Mouse (Mus musculus) embryonic facial prominence, embryonic 15.5 days (tissue): ENCODE results near the gene Agrp. TPM values are rescaled to one million over a fixed set of nuclear protein-coding genes. Genes with fewer than 3 reads are reported as not detected.
A peak's percentile ranks its signal among the peaks of the same experiment; 100 is the strongest.

Experiments
- ATAC-seq: fragments of 200-750 bp; cut with Nextera tagmentation; 2 replicates; pipeline ENCODE4 v1.8.0; 2017; ENCODE audit warnings: low read depth, moderate TSS enrichment; ENCODE audit not compliant: insufficient number of reproducible peaks, low FRiP score, low TSS enrichment
- H3K27ac ChIP-seq: fragments of 300-500 bp; sonication (generic); replicated peaks from 2 replicates; pipeline ENCODE4 v1.5.1; 2015; ENCODE audit warnings: mild to moderate bottlenecking, inconsistent platforms
- H3K27me3 ChIP-seq: fragments of 300-500 bp; sonication (generic); 2 replicates; pipeline ENCODE4 v1.6.1; 2015; ENCODE audit warnings: inconsistent platforms
- H3K36me3 ChIP-seq: fragments of 300-500 bp; sonication (generic); 2 replicates; pipeline ENCODE4 v1.6.1; 2015; ENCODE audit warnings: mild to moderate bottlenecking, inconsistent platforms
- H3K4me1 ChIP-seq: fragments of 300-500 bp; sonication (generic); 2 replicates; pipeline ENCODE4 v1.6.1; 2015; ENCODE audit warnings: inconsistent platforms
- H3K4me2 ChIP-seq: fragments of 300-500 bp; sonication (generic); replicated peaks from 2 replicates; pipeline ENCODE4 v1.6.1; 2015; ENCODE audit warnings: mild to moderate bottlenecking, inconsistent platforms
- H3K4me3 ChIP-seq: fragments of 300-500 bp; sonication (generic); replicated peaks from 2 replicates; pipeline ENCODE4 v1.5.1; 2015; ENCODE audit warnings: mild to moderate bottlenecking, inconsistent platforms
- H3K9ac ChIP-seq: fragments of 300-500 bp; sonication (generic); 2 replicates; pipeline ENCODE4 v1.6.1; 2015; ENCODE audit warnings: inconsistent platforms
- H3K9me3 ChIP-seq: fragments of 300-500 bp; sonication (generic); replicated peaks from 2 replicates; pipeline ENCODE4 v1.6.1; 2016; ENCODE audit warnings: inconsistent platforms
- WGBS: fragments of 180-500 bp; shearing (Covaris S2); methylation state at CpG from one replicate; pipeline ENCODE4 v1.1.7; 2015; 5-methylcytosine and 5-hydroxymethylcytosine counted together
- polyA plus RNA-seq: library from polyadenylated mRNA; unstranded; fragments of >200 nt; fragmentation: Nextera tagmentation; extraction: Ambion mirVana; gene quantifications from 2 replicates; pipeline ENCODE4 v1.2.1, GENCODE M21; 2015

Gene Agrp
- polyA plus RNA-seq = 1.7 and 2.3 TPM in 2 replicates

DNA sequence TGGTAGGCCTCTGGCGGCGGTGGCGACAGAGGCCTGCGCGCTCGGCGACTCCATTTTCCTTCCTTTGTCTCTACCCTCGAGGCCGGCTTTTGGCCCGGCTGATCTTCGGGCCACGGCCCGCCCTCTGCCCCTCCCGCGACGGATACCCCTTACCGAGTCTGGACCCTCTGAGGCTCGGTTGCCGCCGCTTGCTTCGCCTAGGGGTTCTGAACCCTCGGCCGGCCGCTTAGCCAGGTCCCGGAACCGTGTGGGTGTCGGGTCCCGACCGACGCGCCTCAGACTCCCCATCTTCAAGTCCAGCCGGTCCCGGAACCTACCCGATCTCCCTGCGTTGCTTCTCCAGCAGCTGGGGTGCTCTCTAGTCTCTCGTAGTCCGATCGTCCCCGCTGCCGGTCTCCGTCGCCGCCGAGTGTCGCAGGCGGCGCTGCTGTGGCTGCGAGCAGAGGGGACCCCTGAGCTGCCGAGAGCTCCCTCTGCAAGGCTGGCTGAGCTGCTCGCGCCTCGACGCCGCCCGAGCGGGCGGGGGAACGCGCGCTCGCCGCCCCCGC, at the start of gene Agrp:
Agrp (minus strand) TSS at position 431 of the 548 bp plus-strand sequence.
- H3K27me3 ChIP-seq = no peaks in the 10 kb centered on the region
- under 1% methylated on average over 56 of the region's 63 CpGs for WGBS
- no peaks in the 10 kb centered on the region for H3K36me3 ChIP-seq
- H3K4me3 ChIP-seq = peak within 1 kb of the TSS; percentile 92
- H3K4me1 ChIP-seq = peaks cover 24% of the 10 kb centered on the region
- peak within 1 kb of the TSS; percentile 100 for H3K27ac ChIP-seq
- peak within 1 kb of the TSS; percentile 72 for H3K4me2 ChIP-seq
- ATAC-seq = peak; percentile 21; the same call in 1 of the 2 replicates
- H3K9me3 ChIP-seq = no peaks in the 10 kb centered on the region
- H3K9ac ChIP-seq = peak within 1 kb of the TSS; percentile 93

DNA sequence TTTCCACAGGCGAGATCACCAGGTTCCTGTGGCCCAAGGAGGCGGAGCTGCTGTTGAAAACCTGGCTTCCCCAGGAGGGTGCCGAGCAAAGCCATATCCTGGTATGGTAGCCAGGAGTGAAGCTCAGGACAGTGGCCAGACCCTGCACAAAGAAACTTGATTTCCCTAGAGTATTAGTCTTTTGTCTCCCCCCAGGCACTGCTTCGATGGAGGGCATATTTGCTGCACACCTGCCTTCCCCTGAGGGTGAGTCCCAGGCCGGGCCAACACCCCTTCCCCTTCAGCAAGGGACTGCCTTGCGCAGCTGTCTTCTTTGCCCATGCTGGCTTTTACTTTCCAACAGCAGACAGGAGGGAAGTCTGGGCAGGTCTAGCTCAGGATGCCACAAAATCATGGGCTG, 49.4 kb upstream of the Agrp start:
- Histone ChIP-seq H3K9me3 (no peaks in the 10 kb centered on the region), H3K4me2 (no peak overlapping the region), H3K4me3 (no peak overlapping the region), H3K27me3 (no peaks in the 10 kb centered on the region), H3K9ac (no peak overlapping the region), H3K27ac (no peak overlapping the region), H3K36me3 (peaks cover 33% of the 10 kb centered on the region), H3K4me1 (peaks cover 8% of the 10 kb centered on the region; the same call in 1 of the 2 replicates)
- ATAC-seq = no peak
- 55% methylated on average over 6 of the region's 6 CpGs for WGBS

DNA sequence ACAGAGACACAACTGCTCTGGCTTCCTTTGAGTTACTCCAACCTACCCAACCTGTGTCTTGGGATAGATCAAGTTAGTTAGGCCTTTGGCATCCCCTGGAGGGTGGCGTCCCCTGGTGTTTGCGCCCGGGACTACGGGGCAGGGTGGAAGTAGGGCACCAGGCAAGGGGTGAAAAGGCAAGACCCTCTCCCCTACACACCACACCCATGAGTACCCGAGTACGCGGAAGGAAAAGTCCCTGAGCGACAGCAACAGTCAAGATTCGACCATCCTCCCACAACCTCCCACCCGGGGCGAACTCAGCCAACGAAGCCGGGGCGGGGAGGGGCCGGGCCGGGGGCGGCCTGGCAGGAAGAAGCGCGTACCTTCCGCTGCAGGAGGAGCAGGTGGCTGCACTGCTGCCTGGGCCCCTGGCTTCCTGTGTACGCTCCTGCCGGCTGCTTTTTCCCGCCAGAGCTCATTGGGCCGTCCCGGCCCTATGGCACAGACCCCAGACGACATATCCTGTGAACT, 48.7 kb upstream of the Agrp start, which contains the start of gene Carmil2:
Carmil2 (plus strand) TSS at position 479 of the 513 bp plus-strand sequence.
- Histone ChIP-seq H3K9ac (no peak within 1 kb of the TSS), H3K4me3 (peak within 1 kb of the TSS; percentile 10; the same call in 1 of the 2 replicates), H3K4me2 (peak within 1 kb of the TSS; percentile 32; the same call in 1 of the 2 replicates), H3K36me3 (peaks cover 40% of the 10 kb centered on the region), H3K27ac (no peak within 1 kb of the TSS), H3K9me3 (no peaks in the 10 kb centered on the region), H3K4me1 (peaks cover 8% of the 10 kb centered on the region; the same call in 1 of the 2 replicates), H3K27me3 (no peaks in the 10 kb centered on the region)
- ATAC-seq = 0 out of 2 replicates have a peak, but pooled peaks have one; percentile 12
- 7% methylated on average over 26 of the region's 26 CpGs for WGBS

DNA sequence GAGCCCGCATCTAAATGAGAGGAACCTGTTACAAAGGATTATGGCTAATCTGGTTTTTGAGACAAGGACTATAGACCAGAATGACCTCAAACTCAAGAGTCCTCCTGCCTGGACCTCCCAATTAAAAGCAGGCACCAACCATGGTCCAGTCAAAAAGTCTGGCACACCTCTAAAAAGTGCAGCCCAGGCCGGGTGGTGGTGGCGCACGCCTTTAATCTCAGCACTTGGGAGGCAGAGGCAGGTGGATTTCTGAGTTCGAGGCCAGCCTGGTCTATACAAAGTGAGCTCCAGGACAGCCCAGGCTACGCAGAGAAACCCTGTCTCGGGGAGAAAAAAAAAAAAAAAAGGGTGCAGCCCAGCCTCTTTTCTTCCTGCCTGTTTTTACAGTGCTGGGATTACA, 48.1 kb upstream of the Agrp start:
- H3K4me3 ChIP-seq = no peak overlapping the region
- H3K4me1 ChIP-seq = peaks cover 8% of the 10 kb centered on the region; the same call in 1 of the 2 replicates
- peaks cover 44% of the 10 kb centered on the region for H3K36me3 ChIP-seq
- 71% methylated on average over 7 of the region's 7 CpGs for WGBS
- ATAC-seq = no peak
- H3K9ac ChIP-seq = no peak overlapping the region
- no peaks in the 10 kb centered on the region for H3K27me3 ChIP-seq
- no peak overlapping the region for H3K27ac ChIP-seq
- no peak overlapping the region for H3K4me2 ChIP-seq
- no peaks in the 10 kb centered on the region for H3K9me3 ChIP-seq

DNA sequence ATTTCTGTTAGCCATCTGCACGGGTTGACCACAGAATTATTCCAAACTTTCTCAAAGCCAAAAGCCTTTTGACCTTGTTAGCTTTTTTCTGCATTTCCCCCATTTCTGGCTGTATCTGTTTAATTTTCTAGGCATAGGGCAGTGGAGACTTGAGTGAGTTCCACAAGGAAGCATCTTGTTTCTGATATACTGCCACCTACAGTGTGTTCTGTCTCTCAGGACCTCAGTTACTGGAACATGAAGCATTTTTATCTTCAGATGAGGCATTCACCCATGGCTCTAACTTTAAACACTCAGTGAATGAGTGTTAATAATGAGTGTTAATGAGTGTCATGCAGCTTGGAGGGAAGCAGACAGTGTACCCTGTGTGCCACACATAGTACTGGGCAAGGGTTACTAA, 40.7 kb upstream of the Agrp start:
- Histone ChIP-seq H3K36me3 (peaks cover 92% of the 10 kb centered on the region), H3K27me3 (no peaks in the 10 kb centered on the region), H3K4me2 (no peak overlapping the region), H3K4me3 (no peak overlapping the region), H3K9ac (no peak overlapping the region), H3K9me3 (no peaks in the 10 kb centered on the region), H3K27ac (no peak overlapping the region), H3K4me1 (no peaks in the 10 kb centered on the region)
- ATAC-seq = no peak
- WGBS = 88% methylated on average over 1 of the region's 1 CpGs

DNA sequence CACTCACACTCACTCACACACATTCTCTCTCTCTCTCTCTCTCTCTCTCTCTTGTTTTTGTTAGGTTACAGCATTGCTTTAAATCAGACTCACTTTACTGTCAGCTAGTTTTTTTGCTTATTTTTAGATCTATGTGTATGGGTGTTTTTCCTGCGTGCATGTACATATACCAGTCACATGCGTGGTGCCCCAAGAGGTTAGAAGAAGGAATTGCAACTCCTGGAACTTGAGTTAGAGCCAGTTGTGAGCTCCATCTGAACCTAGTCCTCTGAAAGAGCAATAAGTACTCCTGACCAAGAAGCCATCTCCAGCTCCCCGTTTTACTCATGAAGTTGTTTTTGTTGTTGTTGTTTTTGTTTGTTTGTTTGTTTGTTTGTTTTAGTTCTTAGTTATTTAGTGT, 24.0 kb upstream of the Agrp start:
- no peaks in the 10 kb centered on the region for H3K4me1 ChIP-seq
- H3K27me3 ChIP-seq = no peaks in the 10 kb centered on the region
- no peaks in the 10 kb centered on the region for H3K9me3 ChIP-seq
- 77% methylated on average over 3 of the region's 3 CpGs for WGBS
- H3K36me3 ChIP-seq = peaks cover 23% of the 10 kb centered on the region
- no peak overlapping the region for H3K4me2 ChIP-seq
- no peak overlapping the region for H3K27ac ChIP-seq
- no peak overlapping the region for H3K9ac ChIP-seq
- H3K4me3 ChIP-seq = no peak overlapping the region
- ATAC-seq = no peak

DNA sequence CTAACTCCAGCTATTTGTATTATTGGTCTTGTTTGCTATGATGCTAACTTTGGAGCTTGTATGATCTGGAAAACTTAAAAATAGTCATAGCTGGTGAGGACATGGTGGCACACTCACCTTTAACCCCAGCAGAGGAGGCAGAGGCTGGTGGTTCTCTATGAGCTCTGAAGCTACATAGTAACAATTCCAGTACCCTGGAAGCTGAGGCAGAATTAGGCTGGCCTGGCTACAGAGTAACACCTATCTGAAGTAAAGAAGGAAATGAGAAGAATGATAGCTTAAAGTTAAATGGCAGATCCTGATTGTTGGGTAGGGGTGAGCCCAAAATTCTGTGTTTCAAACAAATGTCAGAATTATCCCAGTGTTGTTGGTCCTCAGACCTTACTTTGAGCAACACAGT, 20.4 kb upstream of the Agrp start:
- ATAC-seq = no peak
- H3K27me3 ChIP-seq = no peaks in the 10 kb centered on the region
- no peaks in the 10 kb centered on the region for H3K4me1 ChIP-seq
- H3K27ac ChIP-seq = no peak overlapping the region
- H3K9me3 ChIP-seq = no peaks in the 10 kb centered on the region
- H3K36me3 ChIP-seq = peaks cover 15% of the 10 kb centered on the region
- H3K4me3 ChIP-seq = no peak overlapping the region
- no peak overlapping the region for H3K4me2 ChIP-seq
- H3K9ac ChIP-seq = no peak overlapping the region

DNA sequence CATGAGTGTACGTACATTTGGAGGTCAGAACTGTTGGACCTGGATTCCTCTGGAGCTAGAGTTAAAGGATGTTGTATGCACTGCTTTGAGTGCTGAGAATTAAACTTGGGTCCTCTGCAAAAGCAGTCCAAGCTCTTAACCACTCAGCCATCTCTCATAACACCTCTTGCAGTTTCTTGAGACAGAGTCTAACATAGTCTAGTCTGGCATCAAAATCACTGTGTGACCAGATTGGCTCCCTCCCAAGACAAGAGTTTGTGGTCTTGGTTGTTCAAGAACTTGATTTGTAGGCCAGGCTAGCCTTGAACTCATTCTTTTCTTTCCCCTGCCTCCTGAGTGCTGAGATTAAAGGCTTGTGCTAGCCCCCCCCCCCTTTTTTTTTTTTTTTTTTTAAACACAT, 11.7 kb upstream of the Agrp start:
- no peak overlapping the region for H3K9ac ChIP-seq
- peaks cover 40% of the 10 kb centered on the region for H3K36me3 ChIP-seq
- 95% methylated on average over 1 of the region's 1 CpGs for WGBS
- H3K27me3 ChIP-seq = no peaks in the 10 kb centered on the region
- H3K27ac ChIP-seq = no peak overlapping the region
- H3K4me1 ChIP-seq = no peaks in the 10 kb centered on the region
- H3K4me2 ChIP-seq = no peak overlapping the region
- no peak for ATAC-seq
- no peaks in the 10 kb centered on the region for H3K9me3 ChIP-seq
- H3K4me3 ChIP-seq = no peak overlapping the region

DNA sequence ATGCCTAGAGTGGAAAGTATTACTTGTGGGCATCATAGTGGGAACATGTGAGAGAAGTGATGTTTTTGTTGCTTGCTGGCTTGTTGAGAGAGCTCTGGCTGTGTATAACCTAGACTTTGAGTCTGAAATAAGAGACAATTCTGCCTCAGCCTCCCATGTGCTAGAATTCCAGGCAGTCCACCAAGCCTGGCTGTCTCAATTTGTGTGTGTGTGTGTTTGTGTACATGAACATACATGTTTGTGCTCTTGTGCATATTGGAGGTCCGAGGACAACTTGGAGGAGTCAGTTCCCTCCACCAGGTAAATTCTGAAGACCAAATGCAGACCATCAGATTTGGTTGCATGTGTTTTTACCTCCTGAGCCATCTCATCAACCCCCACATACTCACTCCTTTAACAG, 8.0 kb upstream of the Agrp start:
- Histone ChIP-seq H3K9me3 (no peaks in the 10 kb centered on the region), H3K4me3 (no peak overlapping the region), H3K9ac (no peak overlapping the region), H3K36me3 (peaks cover 31% of the 10 kb centered on the region), H3K4me1 (no peaks in the 10 kb centered on the region), H3K4me2 (no peak overlapping the region), H3K27ac (no peak overlapping the region), H3K27me3 (no peaks in the 10 kb centered on the region)
- no peak for ATAC-seq
- 100% methylated on average over 1 of the region's 1 CpGs for WGBS

DNA sequence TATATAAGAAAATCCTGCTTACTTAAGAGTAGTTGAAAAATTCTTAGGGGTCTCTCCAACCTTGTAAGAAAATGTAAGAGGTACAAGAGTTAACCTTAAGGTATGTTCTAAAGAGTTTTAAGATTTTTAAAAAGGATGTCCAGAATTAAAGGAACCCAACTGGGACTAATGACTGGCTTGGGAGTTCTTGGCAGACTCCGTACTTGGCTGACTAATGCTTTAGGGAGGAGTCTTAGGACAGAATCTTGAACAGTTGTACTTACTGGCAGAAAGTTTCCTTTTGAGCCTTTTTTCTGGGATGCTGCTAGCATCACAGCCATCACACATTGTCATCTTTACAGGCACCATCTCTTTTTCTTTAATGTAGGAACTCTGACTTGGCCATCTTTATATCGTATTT, 3.3 kb upstream of the Agrp start:
- Histone ChIP-seq H3K4me1 (peaks cover 15% of the 10 kb centered on the region), H3K4me2 (no peak overlapping the region), H3K27ac (no peak overlapping the region), H3K4me3 (no peak overlapping the region), H3K9me3 (no peaks in the 10 kb centered on the region), H3K27me3 (no peaks in the 10 kb centered on the region), H3K36me3 (peaks cover 16% of the 10 kb centered on the region), H3K9ac (no peak overlapping the region)
- 66% methylated on average over 2 of the region's 2 CpGs for WGBS
- ATAC-seq = no peak

DNA sequence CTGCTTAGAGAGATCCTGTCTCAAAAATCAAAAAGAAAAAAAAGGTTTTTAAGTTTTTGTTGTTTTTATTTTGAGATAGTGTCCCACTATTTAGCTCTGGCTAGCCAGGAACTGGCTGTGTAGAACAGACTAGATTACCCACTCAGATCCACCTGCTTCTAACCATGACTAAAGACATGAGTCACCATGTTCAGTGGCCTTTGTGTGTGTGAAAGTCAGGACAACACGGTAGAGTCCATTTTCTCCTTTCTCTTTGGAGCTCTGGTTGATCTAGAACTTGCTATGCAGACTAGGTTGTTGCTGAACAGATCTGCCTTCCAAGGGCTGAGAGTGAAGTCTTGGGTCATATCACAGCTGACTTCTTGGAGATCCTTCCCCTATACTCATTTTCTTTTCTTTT, 2.6 kb upstream of the Agrp start:
- Histone ChIP-seq H3K9me3 (no peaks in the 10 kb centered on the region), H3K27me3 (no peaks in the 10 kb centered on the region), H3K9ac (no peak overlapping the region), H3K27ac (no peak overlapping the region), H3K4me1 (peaks cover 22% of the 10 kb centered on the region), H3K4me3 (no peak overlapping the region), H3K4me2 (no peak overlapping the region), H3K36me3 (peaks cover 11% of the 10 kb centered on the region)
- no peak for ATAC-seq
- 76% methylated on average over 1 of the region's 1 CpGs for WGBS

DNA sequence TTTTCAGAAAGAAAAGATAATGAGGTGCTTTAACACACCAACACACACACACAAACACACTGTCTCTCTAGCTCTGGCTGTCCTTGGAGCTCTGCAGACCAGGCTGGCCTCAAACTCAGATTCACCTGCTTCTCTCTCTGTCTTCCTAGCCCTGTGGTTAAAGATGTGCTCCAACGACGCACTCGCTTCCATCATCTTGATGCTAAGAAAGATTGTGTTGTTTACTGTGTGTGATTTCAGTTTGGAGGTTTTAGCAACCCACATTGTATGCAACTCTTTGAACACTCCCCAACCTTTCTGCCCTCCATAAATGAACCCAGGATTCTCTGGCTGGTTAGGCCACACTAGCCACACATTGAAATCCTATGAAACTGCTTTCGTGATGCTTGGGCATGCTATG, 1.3 kb upstream of the Agrp start:
- Histone ChIP-seq H3K4me1 (peaks cover 24% of the 10 kb centered on the region), H3K27me3 (no peaks in the 10 kb centered on the region), H3K4me2 (peak overlapping the region; percentile 72), H3K4me3 (peak overlapping the region; percentile 92), H3K9ac (no peak overlapping the region), H3K9me3 (no peaks in the 10 kb centered on the region), H3K27ac (0 out of 2 replicates have a peak overlapping the region, but pooled peaks have one; percentile 11), H3K36me3 (peaks cover 2% of the 10 kb centered on the region)
- ATAC-seq = no peak
- 90% methylated on average over 4 of the region's 4 CpGs for WGBS
